Mouse (Mus musculus): Measurements from ENCODE around the gene Vma21. TPM values are rescaled to one million over a fixed set of nuclear protein-coding genes. Genes with fewer than 3 reads are reported as not detected.
A peak's percentile ranks its signal among the peaks of the same experiment; 100 is the strongest.

The Vma21 gene
- 10 to 100 TPM; 15.8 to 21.0 TPM for total RNA-seq (2021)
- polyA plus RNA-seq (2012; rRNA removed) = 3.5 and 5.6 TPM in 2 replicates
- long read RNA-seq, full-length matches to known transcripts = 19 of 21 reads
- long read RNA-seq, partial matches to known transcripts = 0 of 21 reads
- long read RNA-seq, other reads (novel, unspliced or antisense) = 2 of 21 reads

GRCm38 (mm10) chrX:71815631-71816345 lies at the start of gene Vma21:
Gene Vma21, plus strand, starts transcription at chrX:71815924.
- Histone ChIP-seq H3K4me3 (peak within 1 kb of the TSS; percentile 70), H3K79me2 (replicated peaks; ENCODE audit: control insufficient read depth, insufficient read depth, low read length) (no peaks in the 10 kb centered on the region), H3K27ac (peak within 1 kb of the TSS; percentile 79), H3K9ac (ENCODE audit: low read depth, low read length) (peak within 1 kb of the TSS; percentile 82), H3K4me1 (ENCODE audit: control insufficient read depth, insufficient read depth, low read length) (peaks cover 4% of the 10 kb centered on the region), H3K27me3 (ENCODE audit: control insufficient read depth, insufficient read depth, low read length) (no peaks in the 10 kb centered on the region), H3K36me3 (ENCODE audit: control insufficient read depth, insufficient read depth, low read length) (0 out of 2 replicates have a peak, but pooled peaks cover 2% of the 10 kb centered on the region)
- intact Hi-C loops (cut with DNase I) = loop anchor here (10.0 kb wide), 2 partner anchors 199 to 1451 kb away; partner anchors contain the start of gene Ids
- WGBS = 24% methylated on average over 12 of the region's 12 CpGs
- DNase-seq = peak; percentile 21 to 29
- TF ChIP-seq CTCF (IDR thresholded peaks at IDR 0.05) (no peak), POLR2A (IDR thresholded peaks at IDR 0.05; ENCODE audit: insufficient read depth, low read depth, low read length) (no peak), EP300 (IDR thresholded peaks at IDR 0.05; ENCODE audit: insufficient read depth, low read depth, low read length) (no peak)

GRCm38 (mm10) chrX:71767909-71768308 lies 47.8 kb upstream of the Vma21 start:
- no peaks in the 10 kb centered on the region for H3K36me3 ChIP-seq (ENCODE audit: control insufficient read depth, insufficient read depth, low read length)
- H3K27ac ChIP-seq = no peak overlapping the region
- no peaks in the 10 kb centered on the region for H3K79me2 ChIP-seq (replicated peaks; ENCODE audit: control insufficient read depth, insufficient read depth, low read length)
- H3K4me3 ChIP-seq = no peak overlapping the region
- intact Hi-C loops (cut with DNase I) = no loop called here
- no peak overlapping the region for H3K9ac ChIP-seq (ENCODE audit: low read depth, low read length)
- DNase-seq = no peak
- no peak for TF ChIP-seq EP300 (IDR thresholded peaks at IDR 0.05; ENCODE audit: insufficient read depth, low read depth, low read length)
- TF ChIP-seq CTCF (IDR thresholded peaks at IDR 0.05) = no peak
- no peak for TF ChIP-seq POLR2A (IDR thresholded peaks at IDR 0.05; ENCODE audit: insufficient read depth, low read depth, low read length)
- WGBS = 58% methylated on average over 1 of the region's 1 CpGs
- no peaks in the 10 kb centered on the region for H3K4me1 ChIP-seq (ENCODE audit: control insufficient read depth, insufficient read depth, low read length)
- H3K27me3 ChIP-seq (ENCODE audit: control insufficient read depth, insufficient read depth, low read length) = no peaks in the 10 kb centered on the region

- no peak overlapping the region for H3K27ac ChIP-seq
- no peaks in the 10 kb centered on the region for H3K27me3 ChIP-seq (ENCODE audit: control insufficient read depth, insufficient read depth, low read length)
- DNase-seq = no peak
- intact Hi-C loops (cut with DNase I) = loop anchor here (5.0 kb wide), 1 partner anchor 144 kb away; no protein-coding TSS in a partner anchor
- H3K4me1 ChIP-seq (ENCODE audit: control insufficient read depth, insufficient read depth, low read length) = no peaks in the 10 kb centered on the region
- no peaks in the 10 kb centered on the region for H3K36me3 ChIP-seq (ENCODE audit: control insufficient read depth, insufficient read depth, low read length)
- H3K4me3 ChIP-seq = no peak overlapping the region
- no peak overlapping the region for H3K9ac ChIP-seq (ENCODE audit: low read depth, low read length)
- H3K79me2 ChIP-seq (replicated peaks; ENCODE audit: control insufficient read depth, insufficient read depth, low read length) = no peaks in the 10 kb centered on the region
- TF ChIP-seq CTCF (IDR thresholded peaks at IDR 0.05) (peak; percentile 31; the same call in 1 of the 2 replicates), POLR2A (IDR thresholded peaks at IDR 0.05; ENCODE audit: insufficient read depth, low read depth, low read length) (no peak)
- 14% methylated on average over 4 of the region's 4 CpGs for WGBS
These were observed 24.6 kb upstream of the Vma21 start for GRCm38 (mm10) chrX:71791106-71791505.

- DNase-seq = no peak
- no peaks in the 10 kb centered on the region for H3K36me3 ChIP-seq (ENCODE audit: control insufficient read depth, insufficient read depth, low read length)
- no peak overlapping the region for H3K9ac ChIP-seq (ENCODE audit: low read depth, low read length)
- no peak overlapping the region for H3K4me3 ChIP-seq
- WGBS = 61% methylated on average over 7 of the region's 7 CpGs
- TF ChIP-seq EP300 (IDR thresholded peaks at IDR 0.05; ENCODE audit: insufficient read depth, low read depth, low read length) (no peak), POLR2A (IDR thresholded peaks at IDR 0.05; ENCODE audit: insufficient read depth, low read depth, low read length) (no peak), CTCF (IDR thresholded peaks at IDR 0.05) (no peak)
- no peak overlapping the region for H3K27ac ChIP-seq
- no peaks in the 10 kb centered on the region for H3K4me1 ChIP-seq (ENCODE audit: control insufficient read depth, insufficient read depth, low read length)
- intact Hi-C loops (cut with DNase I) = loop anchor here (2.0 kb wide), 1 partner anchor 149 kb away; no protein-coding TSS in a partner anchor
- no peaks in the 10 kb centered on the region for H3K27me3 ChIP-seq (ENCODE audit: control insufficient read depth, insufficient read depth, low read length)
- no peaks in the 10 kb centered on the region for H3K79me2 ChIP-seq (replicated peaks; ENCODE audit: control insufficient read depth, insufficient read depth, low read length)
These were observed 18.0 kb upstream of the Vma21 start for GRCm38 (mm10) chrX:71797766-71798165.

GRCm38 (mm10) chrX:71798883-71799282 lies 16.8 kb upstream of the Vma21 start:
- Histone ChIP-seq H3K36me3 (ENCODE audit: control insufficient read depth, insufficient read depth, low read length) (no peaks in the 10 kb centered on the region), H3K9ac (ENCODE audit: low read depth, low read length) (no peak overlapping the region), H3K27me3 (ENCODE audit: control insufficient read depth, insufficient read depth, low read length) (no peaks in the 10 kb centered on the region), H3K4me1 (ENCODE audit: control insufficient read depth, insufficient read depth, low read length) (no peaks in the 10 kb centered on the region), H3K4me3 (no peak overlapping the region), H3K27ac (no peak overlapping the region), H3K79me2 (replicated peaks; ENCODE audit: control insufficient read depth, insufficient read depth, low read length) (no peaks in the 10 kb centered on the region)
- intact Hi-C loops (cut with DNase I) = loop anchor here (2.0 kb wide), 1 partner anchor 148 kb away; no protein-coding TSS in a partner anchor
- DNase-seq = no peak
- 42% methylated on average over 5 of the region's 5 CpGs for WGBS
- TF ChIP-seq CTCF (IDR thresholded peaks at IDR 0.05) = peak; percentile 50
- TF ChIP-seq EP300 (IDR thresholded peaks at IDR 0.05; ENCODE audit: insufficient read depth, low read depth, low read length) = no peak
